Mouse (Mus musculus) liver, adult 2 months (tissue): ENCODE results near the gene Rap1gap2. TPM values are rescaled to one million over a fixed set of nuclear protein-coding genes. Genes with fewer than 3 reads are reported as not detected.

Experiments
- DNase-seq: peaks from one replicate; pipeline ENCODE4 v3.0.0-alpha.2; 2011; ENCODE audit warnings: low read depth, low spot score; ENCODE audit errors: extremely low read depth
- H3K27ac ChIP-seq: fragments of 200-500 bp; replicated peaks from 2 replicates; pipeline ENCODE4 v1.5.1; 2012; ENCODE audit warnings: low read depth, mild to moderate bottlenecking, control low read depth, inconsistent platforms, low read length; ENCODE audit not compliant: insufficient read depth
- H3K27me3 ChIP-seq: fragments of 200-500 bp; 2 replicates; pipeline ENCODE4 v1.6.1; 2012; ENCODE audit warnings: mild to moderate bottlenecking, moderate library complexity, low read length, inconsistent platforms; ENCODE audit not compliant: control insufficient read depth, insufficient read depth
- H3K36me3 ChIP-seq: fragments of 200-500 bp; 2 replicates; pipeline ENCODE4 v1.6.1; 2012; ENCODE audit warnings: low read length, inconsistent platforms; ENCODE audit not compliant: control insufficient read depth, insufficient read depth
- H3K4me1 ChIP-seq: fragments of 200-500 bp; 2 replicates; pipeline ENCODE4 v1.6.1; 2011; ENCODE audit warnings: low read length; ENCODE audit not compliant: control insufficient read depth, insufficient read depth
- H3K4me3 ChIP-seq: fragments of 200-500 bp; 2 replicates; pipeline ENCODE4 v1.5.1; 2011; ENCODE audit warnings: low read depth, mild to moderate bottlenecking, control low read depth, low read length, moderate library complexity; ENCODE audit not compliant: insufficient read depth
- H3K79me2 ChIP-seq: fragments of 200-500 bp; 2 replicates; pipeline ENCODE4 v1.6.1; 2012; ENCODE audit warnings: inconsistent platforms, mild to moderate bottlenecking, low read length, moderate library complexity; ENCODE audit not compliant: control insufficient read depth, insufficient read depth
- H3K9ac ChIP-seq: fragments of 200-500 bp; 2 replicates; pipeline ENCODE4 v1.6.1; 2012; ENCODE audit warnings: low read depth, mild to moderate bottlenecking, control low read depth, inconsistent platforms, low read length
- CTCF ChIP-seq: fragments of 200-500 bp; IDR thresholded peaks from 2 replicates; pipeline ENCODE4 v1.5.1; 2011; ENCODE audit warnings: low read depth, low read length, control low read depth
- POLR2A ChIP-seq: fragments of 200-500 bp; IDR thresholded peaks from 2 replicates; pipeline ENCODE4 v1.6.1; 2011; ENCODE audit warnings: low read length, control low read depth; ENCODE audit not compliant: insufficient read depth; ENCODE audit errors: extremely low read depth
- WGBS: fragments of 180-500 bp; shearing (Covaris S2); methylation state at CpG from one replicate; pipeline ENCODE4 v1.1.7; 2018; 5-methylcytosine and 5-hydroxymethylcytosine counted together
- polyA plus RNA-seq: library from polyadenylated mRNA; depleted of rRNA; stranded (reverse); fragments of >200 nt; gene quantifications from 2 replicates; pipeline ENCODE4 v1.2.3, GENCODE M21; 2012
- total RNA-seq: library from RNA; depleted of rRNA; stranded (reverse); fragments of >200 nt; gene quantifications from 2 replicates; pipeline ENCODE4 v1.2.3, GENCODE M21; 2014

Rap1gap2 gene
- total and polyA plus RNA-seq, 2 experiments = 0.46 to 0.48 TPM

DNA sequence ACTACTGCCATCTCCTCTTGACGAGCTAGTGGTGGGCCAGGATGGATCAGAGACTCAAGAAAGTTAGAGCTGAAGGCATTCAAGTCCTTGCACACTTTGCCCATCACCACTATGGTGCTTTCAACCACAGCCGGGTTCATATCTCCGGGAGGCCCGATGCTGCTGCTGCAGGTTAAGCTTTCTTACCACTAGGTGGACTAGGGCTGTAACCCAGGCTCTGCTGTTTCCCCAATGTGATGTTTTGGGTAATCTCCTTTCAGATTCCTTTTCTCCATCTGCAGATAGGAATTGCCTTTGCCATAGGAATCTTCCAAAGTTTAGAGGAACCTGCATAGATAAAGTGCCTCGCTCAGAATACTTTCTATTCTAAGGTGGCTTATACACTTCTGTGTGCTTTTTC, 4.9 kb upstream of the Rap1gap2 start:
- TF ChIP-seq CTCF (no peak), POLR2A (no peak)
- DNase-seq = no peak
- no peaks in the 10 kb centered on the region for H3K79me2 ChIP-seq
- H3K27ac ChIP-seq = no peak overlapping the region
- 48% methylated on average over 5 of the region's 5 CpGs for WGBS
- H3K4me1 ChIP-seq = peaks cover 6% of the 10 kb centered on the region; the same call in 1 of the 2 replicates
- no peak overlapping the region for H3K9ac ChIP-seq
- peaks cover 13% of the 10 kb centered on the region; the same call in 1 of the 2 replicates for H3K27me3 ChIP-seq
- H3K4me3 ChIP-seq = no peak overlapping the region
- no peaks in the 10 kb centered on the region for H3K36me3 ChIP-seq

DNA sequence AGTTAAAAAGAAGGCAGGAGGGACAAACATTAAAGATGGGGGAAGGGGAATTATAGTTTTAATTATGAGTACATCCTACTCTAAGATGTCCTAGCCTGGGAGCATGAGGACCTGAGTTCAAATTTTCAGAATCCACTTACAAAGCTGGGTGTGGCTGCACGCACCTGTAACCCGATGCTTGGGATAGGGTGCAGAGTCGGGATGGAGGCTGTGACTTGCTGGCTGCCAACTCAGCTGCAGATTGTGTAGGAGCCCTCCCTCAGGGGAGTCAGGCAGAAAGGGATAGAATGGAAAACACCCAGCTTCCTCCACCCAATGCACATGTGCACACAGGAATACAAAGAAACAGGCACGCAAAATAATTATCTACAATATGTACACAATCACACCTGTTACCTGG, 2.7 kb upstream of the Rap1gap2 start:
- Histone ChIP-seq H3K79me2 (no peaks in the 10 kb centered on the region), H3K27ac (no peak overlapping the region), H3K36me3 (no peaks in the 10 kb centered on the region), H3K27me3 (peaks cover 13% of the 10 kb centered on the region; the same call in 1 of the 2 replicates), H3K9ac (no peak overlapping the region), H3K4me1 (peaks cover 6% of the 10 kb centered on the region; the same call in 1 of the 2 replicates), H3K4me3 (no peak overlapping the region)
- WGBS = 78% methylated on average over 4 of the region's 4 CpGs
- TF ChIP-seq CTCF (no peak), POLR2A (no peak)
- no peak for DNase-seq

DNA sequence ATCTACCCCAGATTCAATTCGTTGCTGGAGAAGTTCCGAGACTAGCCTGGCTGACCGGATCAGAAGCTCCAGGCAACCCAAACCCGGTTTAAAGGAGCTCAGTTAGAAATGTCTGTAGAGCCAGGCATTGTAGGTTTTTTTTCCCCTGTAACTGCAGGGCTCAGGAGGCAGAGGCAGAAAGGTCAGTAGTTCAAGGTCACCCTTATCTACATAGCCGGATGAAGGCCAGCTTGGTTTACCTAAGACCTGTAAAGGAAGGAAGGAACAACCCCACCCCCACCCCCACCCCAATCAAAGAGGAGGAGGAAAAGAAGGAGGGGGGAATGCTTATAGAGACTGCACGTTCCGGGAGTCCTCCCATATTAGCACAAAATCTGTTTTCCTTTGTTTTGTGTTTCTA, 722 bp upstream of the Rap1gap2 start:
- Histone ChIP-seq H3K36me3 (no peaks in the 10 kb centered on the region), H3K27me3 (peaks cover 13% of the 10 kb centered on the region; the same call in 1 of the 2 replicates), H3K9ac (no peak overlapping the region), H3K4me3 (no peak overlapping the region), H3K79me2 (no peaks in the 10 kb centered on the region), H3K27ac (no peak overlapping the region), H3K4me1 (peaks cover 6% of the 10 kb centered on the region; the same call in 1 of the 2 replicates)
- TF ChIP-seq POLR2A = no peak
- TF ChIP-seq CTCF = no peak
- no peak for DNase-seq
- 13% methylated on average over 7 of the region's 7 CpGs for WGBS

DNA sequence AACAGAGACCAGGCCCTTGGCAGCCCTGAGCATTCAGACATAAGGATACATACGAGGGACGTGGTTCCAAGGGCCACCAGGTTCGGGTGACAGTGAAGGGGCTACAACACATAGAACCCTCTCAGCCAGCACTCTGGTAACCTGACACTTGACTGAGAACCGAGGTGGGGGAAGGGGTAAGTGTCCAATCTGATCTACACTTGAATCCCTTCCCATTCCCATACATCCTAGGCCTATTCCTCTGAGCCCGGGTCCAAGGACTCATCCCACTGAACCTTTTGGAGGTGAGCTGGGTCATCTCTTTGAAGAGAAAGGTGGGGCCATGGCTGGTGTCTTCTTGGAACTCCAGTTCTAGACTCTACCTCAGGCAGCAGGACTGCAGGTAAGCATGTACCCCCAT, 647 bp downstream of the Rap1gap2 start:
- WGBS = 59% methylated on average over 5 of the region's 5 CpGs

DNA sequence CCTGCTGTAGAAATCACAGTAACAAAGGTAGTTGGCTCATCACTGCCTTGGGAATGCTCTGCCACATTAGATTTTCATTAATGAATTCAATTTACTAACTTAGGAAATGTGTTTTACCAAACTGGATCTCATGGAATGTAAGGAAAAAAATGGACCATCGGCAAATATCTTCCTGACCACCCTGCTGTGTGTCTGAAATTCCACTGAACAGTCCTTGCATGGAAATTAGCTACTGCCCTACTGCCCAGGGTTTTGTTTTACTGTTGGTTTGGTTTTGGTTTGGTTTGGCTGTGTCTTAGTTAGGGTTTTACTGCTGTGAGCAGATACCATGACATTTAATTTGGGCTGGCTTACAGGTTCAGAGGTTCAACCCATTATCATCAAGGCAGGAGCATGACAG, 8.4 kb downstream of the Rap1gap2 start:
- no peak overlapping the region for H3K4me3 ChIP-seq
- H3K9ac ChIP-seq = no peak overlapping the region
- H3K4me1 ChIP-seq = no peaks in the 10 kb centered on the region
- DNase-seq = no peak
- H3K27me3 ChIP-seq = no peaks in the 10 kb centered on the region; the same call in 1 of the 2 replicates
- TF ChIP-seq CTCF (no peak), POLR2A (no peak)
- H3K36me3 ChIP-seq = no peaks in the 10 kb centered on the region
- 89% methylated on average over 1 of the region's 1 CpGs for WGBS
- H3K79me2 ChIP-seq = no peaks in the 10 kb centered on the region
- H3K27ac ChIP-seq = no peak overlapping the region

More for the DNA sequence above, 647 bp downstream of the Rap1gap2 start:
- Histone ChIP-seq H3K36me3 (no peaks in the 10 kb centered on the region), H3K9ac (no peak overlapping the region), H3K79me2 (no peaks in the 10 kb centered on the region), H3K4me1 (peaks cover 6% of the 10 kb centered on the region; the same call in 1 of the 2 replicates), H3K27ac (no peak overlapping the region), H3K4me3 (no peak overlapping the region), H3K27me3 (peaks cover 13% of the 10 kb centered on the region; the same call in 1 of the 2 replicates)
- TF ChIP-seq POLR2A (no peak), CTCF (no peak)
- no peak for DNase-seq

DNA sequence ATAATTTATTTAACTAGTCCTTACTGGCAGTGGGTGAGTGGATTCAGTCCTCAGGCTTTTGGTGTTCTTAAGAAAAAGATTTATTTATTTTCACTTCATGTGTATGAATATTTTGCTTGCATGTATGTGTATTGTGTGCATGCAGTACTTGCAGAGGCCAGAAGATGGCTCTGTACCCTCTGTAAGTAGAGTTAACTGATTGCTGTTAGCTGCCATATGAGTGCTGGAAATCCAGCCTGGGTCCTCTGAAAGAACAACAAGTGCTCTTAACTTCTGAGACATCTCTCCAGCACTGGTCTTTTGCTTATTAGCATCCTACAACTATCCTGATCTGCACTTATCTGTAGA, 12.8 kb downstream of the Rap1gap2 start:
- DNase-seq = no peak
- Histone ChIP-seq H3K9ac (no peak overlapping the region), H3K4me1 (no peaks in the 10 kb centered on the region), H3K79me2 (no peaks in the 10 kb centered on the region), H3K36me3 (no peaks in the 10 kb centered on the region), H3K27me3 (no peaks in the 10 kb centered on the region; the same call in 1 of the 2 replicates), H3K27ac (no peak overlapping the region), H3K4me3 (no peak overlapping the region)
- no peak for TF ChIP-seq POLR2A
- no peak for TF ChIP-seq CTCF
